Mouse (Mus musculus) kidney, postnatal 0 days (tissue): Measurements from ENCODE around the gene Enpp7. TPM values are rescaled to one million over a fixed set of nuclear protein-coding genes. Genes with fewer than 3 reads are reported as not detected.

ENCODE experiments used
- ATAC-seq: fragments of 200-750 bp; cut with Nextera tagmentation; replicated peaks from 2 replicates; pipeline ENCODE4 v1.8.0; 2017; ENCODE audit warnings: low read depth, moderate number of reproducible peaks, moderate TSS enrichment, moderate library complexity; ENCODE audit not compliant: low FRiP score
- DNase-seq: peaks from one replicate; pipeline ENCODE4 v3.0.0-alpha.2; 2016; ENCODE audit warnings: low spot score
- H3K27ac ChIP-seq: fragments of 300-500 bp; sonication (generic); 2 replicates; pipeline ENCODE4 v1.5.1; 2014; ENCODE audit warnings: mild to moderate bottlenecking
- H3K27me3 ChIP-seq: fragments of 300-500 bp; sonication (generic); 2 replicates; pipeline ENCODE4 v1.6.1; 2014; ENCODE audit warnings: low read length, mixed read lengths; ENCODE audit not compliant: insufficient read depth
- H3K36me3 ChIP-seq: fragments of 300-500 bp; sonication (generic); 2 replicates; pipeline ENCODE4 v1.6.1; 2014; ENCODE audit warnings: low read length, mixed read lengths; ENCODE audit not compliant: insufficient read depth
- H3K4me1 ChIP-seq: fragments of 300-500 bp; sonication (generic); replicated peaks from 2 replicates; pipeline ENCODE4 v1.6.1; 2014; ENCODE audit warnings: antibody characterized with exemption, low read length, mixed read lengths; ENCODE audit not compliant: insufficient read depth
- H3K4me2 ChIP-seq: fragments of 300-500 bp; sonication (generic); 2 replicates; pipeline ENCODE4 v1.6.1; 2014; ENCODE audit warnings: mild to moderate bottlenecking, low read length, moderate library complexity, mixed read lengths
- H3K4me3 ChIP-seq: fragments of 300-500 bp; sonication (generic); replicated peaks from 2 replicates; pipeline ENCODE4 v1.5.1; 2014; ENCODE audit warnings: low read depth, low read length
- H3K9ac ChIP-seq: fragments of 300-500 bp; sonication (generic); 2 replicates; pipeline ENCODE4 v1.6.1; 2014; ENCODE audit warnings: low read depth, low read length
- H3K9me3 ChIP-seq: fragments of 300-500 bp; sonication (generic); replicated peaks from 2 replicates; pipeline ENCODE4 v1.6.1; 2016; ENCODE audit warnings: low read length, inconsistent platforms, mixed read lengths
- CTCF ChIP-seq: IDR thresholded peaks from 2 replicates; pipeline ENCODE4 v1.5.1; 2016; ENCODE audit warnings: antibody characterized with exemption, low read depth, mild to moderate bottlenecking, moderate library complexity
- WGBS: fragments of 180-500 bp; shearing (Covaris S2); extraction: QIAGEN DNeasy Blood & Tissue Kit; methylation state at CpG from one replicate; pipeline ENCODE4 v1.1.7; 2014; 5-methylcytosine and 5-hydroxymethylcytosine counted together
- polyA plus RNA-seq: library from polyadenylated mRNA; unstranded; fragments of >200 nt; fragmentation: Nextera tagmentation; extraction: Ambion mirVana; gene quantifications from 2 replicates; pipeline ENCODE4 v1.2.1, GENCODE M21; 2015

Enpp7 gene
- polyA plus RNA-seq, 1 experiment from 2014 or later = not detected

DNA sequence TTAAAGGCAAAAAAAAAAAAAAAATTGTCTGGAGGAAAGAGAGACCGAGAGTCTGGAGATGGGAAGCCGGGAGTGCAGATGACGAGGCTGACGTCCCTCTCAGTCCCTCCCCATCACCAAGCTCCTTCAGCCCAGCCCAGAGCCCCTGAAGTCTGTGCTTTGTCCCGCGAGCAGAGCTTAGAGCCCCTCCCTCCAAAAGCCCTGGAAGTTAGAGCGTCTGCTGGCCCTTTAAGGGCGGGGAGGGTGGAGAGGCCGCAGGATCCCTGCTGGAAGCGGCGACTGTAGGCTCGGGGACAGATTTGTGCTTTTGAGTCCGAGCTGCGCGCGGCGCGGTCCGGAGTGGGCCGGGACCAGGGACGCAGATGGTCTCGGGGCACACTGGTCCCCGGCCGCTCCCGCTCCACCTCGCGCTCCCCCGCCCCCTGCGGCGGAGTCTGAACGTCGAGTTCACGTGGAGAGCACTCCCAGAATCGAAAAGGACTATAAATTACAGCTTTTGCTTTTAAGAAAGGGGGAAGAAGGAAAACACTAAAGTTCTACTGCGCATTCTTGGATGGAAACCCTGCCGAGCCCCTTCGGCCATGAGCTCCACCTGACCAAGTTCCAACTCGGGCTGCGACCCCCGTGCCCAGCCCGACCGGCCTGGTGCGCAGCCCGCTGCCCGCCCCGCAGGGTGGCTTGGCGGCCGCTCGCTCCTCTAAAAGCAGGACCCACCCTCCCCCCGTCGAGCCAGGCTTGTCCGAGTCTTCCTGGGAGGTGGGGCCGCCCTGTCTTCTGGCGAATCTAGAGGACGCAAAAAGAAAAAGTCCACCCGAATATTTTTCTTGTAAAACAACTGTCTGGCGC is 49.2 kb downstream of the Enpp7 start:
- H3K9ac ChIP-seq = peak overlapping the region; percentile 54; the same call in 1 of the 2 replicates
- peak overlapping the region; percentile 93 for H3K4me2 ChIP-seq
- H3K36me3 ChIP-seq = 0 out of 2 replicates have a peak, but pooled peaks cover 4% of the 10 kb centered on the region
- no peak for TF ChIP-seq CTCF
- no peaks in the 10 kb centered on the region for H3K9me3 ChIP-seq
- H3K27ac ChIP-seq = no peak overlapping the region
- DNase-seq (no peak), ATAC-seq (no peak)
- H3K4me3 ChIP-seq = peak overlapping the region; percentile 50
- H3K4me1 ChIP-seq = peaks cover 35% of the 10 kb centered on the region
- peaks cover 28% of the 10 kb centered on the region for H3K27me3 ChIP-seq
- WGBS = 3% methylated on average over 57 of the region's 57 CpGs

DNA sequence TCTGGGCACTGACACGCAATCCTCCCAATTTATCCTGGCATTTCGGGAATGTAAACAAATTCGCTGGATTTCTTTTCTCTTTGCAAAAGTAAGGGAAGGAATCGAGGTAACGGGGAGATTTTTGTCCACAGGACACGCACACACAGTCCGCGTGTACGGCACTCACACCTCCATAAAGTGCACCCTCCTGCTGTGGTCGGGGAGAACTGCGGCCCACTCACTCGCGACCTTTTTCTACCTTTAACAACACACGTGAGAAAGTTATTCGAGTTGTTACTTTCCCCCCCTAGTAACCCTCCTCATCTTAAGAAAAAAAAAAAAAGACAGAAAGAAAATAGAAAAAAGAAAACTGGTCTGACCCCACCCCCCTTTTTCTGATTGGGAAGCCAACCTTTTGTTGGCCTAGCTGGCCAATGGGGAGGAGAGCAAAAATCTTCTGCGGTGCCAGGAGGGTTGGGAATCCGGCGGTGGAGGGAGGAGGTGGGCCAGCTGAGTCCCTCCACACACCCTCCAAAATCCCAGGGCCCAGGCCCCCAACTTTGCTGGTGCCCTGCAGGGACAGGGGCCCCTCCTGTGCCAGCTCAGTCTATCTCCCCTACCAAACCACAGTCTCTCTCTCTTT is 49.9 kb downstream of the Enpp7 start:
- peak overlapping the region; percentile 93 for H3K4me2 ChIP-seq
- H3K27ac ChIP-seq = no peak overlapping the region
- H3K27me3 ChIP-seq = peaks cover 36% of the 10 kb centered on the region
- H3K9me3 ChIP-seq = no peaks in the 10 kb centered on the region
- no peak overlapping the region for H3K9ac ChIP-seq
- WGBS = 32% methylated on average over 18 of the region's 18 CpGs
- peaks cover 42% of the 10 kb centered on the region for H3K4me1 ChIP-seq
- H3K36me3 ChIP-seq = 0 out of 2 replicates have a peak, but pooled peaks cover 4% of the 10 kb centered on the region
- H3K4me3 ChIP-seq = peak overlapping the region; percentile 50
- no peak; the same call in 1 of the 2 replicates for TF ChIP-seq CTCF
- no peak for ATAC-seq
- DNase-seq = no peak

DNA sequence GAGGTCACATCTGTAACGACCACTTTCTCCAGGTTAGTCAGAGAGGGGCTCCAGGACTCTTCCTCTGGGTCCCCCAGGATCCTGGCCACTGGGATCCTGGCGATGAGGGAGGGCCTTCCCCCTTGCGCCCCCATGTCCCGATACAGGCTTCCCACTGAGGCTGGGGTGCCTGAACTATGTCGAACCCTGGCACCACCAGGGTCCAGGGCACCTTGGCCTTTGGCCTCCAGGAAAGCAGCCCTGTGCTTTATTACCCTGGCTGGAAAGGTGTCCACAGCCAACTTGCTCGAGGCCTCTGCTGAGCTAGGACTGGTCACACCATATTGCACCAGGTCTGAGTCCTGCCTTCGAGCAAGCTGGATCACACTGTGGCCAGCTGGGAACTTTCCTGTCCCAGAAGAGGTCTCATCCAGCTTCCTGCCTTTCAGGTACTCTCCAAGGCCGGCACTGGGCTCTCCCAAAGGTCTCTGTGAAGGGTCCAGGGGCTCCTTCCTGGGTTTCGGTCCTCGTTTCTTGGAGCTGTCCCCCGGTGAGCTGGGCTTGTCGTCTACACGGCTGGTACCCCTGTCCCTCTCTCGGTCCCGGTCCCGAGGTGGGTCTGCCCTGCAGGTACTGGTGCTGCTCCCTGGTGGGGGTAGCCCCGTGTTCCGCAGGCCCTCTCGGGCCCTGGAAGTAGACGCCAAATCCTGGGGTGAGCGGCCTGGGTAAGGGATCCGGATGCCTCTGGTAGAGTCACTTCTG is 50.9 kb downstream of the Enpp7 start:
- TF ChIP-seq CTCF = no peak
- no peak for ATAC-seq
- Histone ChIP-seq H3K27me3 (peaks cover 44% of the 10 kb centered on the region), H3K36me3 (0 out of 2 replicates have a peak, but pooled peaks cover 4% of the 10 kb centered on the region), H3K4me3 (no peak overlapping the region), H3K9ac (no peak overlapping the region), H3K9me3 (no peaks in the 10 kb centered on the region), H3K4me2 (no peak overlapping the region), H3K4me1 (peaks cover 44% of the 10 kb centered on the region), H3K27ac (no peak overlapping the region)
- WGBS = 78% methylated on average over 22 of the region's 22 CpGs
- DNase-seq = no peak

DNA sequence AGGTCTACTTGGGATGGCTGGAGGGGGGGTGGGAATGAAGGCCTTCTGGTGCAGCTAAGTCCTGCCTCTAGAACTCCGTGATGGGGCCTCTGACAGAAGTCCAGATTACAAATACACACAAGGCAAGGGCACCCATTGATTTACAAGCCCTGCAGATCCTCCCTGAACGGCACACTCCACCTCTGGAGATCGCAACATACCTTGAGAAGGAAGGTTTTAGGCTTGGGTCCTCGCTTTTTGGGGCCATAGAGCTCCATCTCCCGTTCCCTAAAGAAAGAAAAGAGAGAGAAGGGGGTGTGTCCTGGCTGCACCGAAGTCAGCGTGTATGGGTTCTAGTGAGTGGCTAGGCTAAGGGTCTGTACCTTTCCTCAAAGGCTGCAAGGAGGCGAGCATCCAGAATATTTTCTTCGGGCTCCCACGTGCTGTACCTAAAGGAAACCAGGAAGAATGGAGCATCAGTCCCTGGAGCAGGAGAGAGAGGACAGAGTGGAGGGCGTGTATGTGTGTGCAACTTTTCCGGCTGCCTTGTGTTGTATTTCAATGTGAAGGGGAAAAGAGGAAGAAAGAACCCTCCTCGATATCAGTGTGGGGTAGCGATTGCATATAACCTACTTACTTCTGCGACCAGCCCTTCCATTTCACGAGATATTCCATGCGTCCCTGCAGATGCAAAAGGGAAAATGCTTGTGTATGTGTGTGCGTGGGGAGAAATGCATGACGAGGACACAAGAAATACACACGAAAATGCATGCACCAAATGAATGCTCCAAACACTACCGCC is 51.9 kb downstream of the Enpp7 start:
- Histone ChIP-seq H3K4me1 (peaks cover 49% of the 10 kb centered on the region), H3K27me3 (peaks cover 51% of the 10 kb centered on the region), H3K9me3 (no peaks in the 10 kb centered on the region), H3K4me3 (peak overlapping the region; percentile 71), H3K27ac (no peak overlapping the region), H3K9ac (peak overlapping the region; percentile 84), H3K4me2 (peak overlapping the region; percentile 93), H3K36me3 (0 out of 2 replicates have a peak, but pooled peaks cover 4% of the 10 kb centered on the region)
- TF ChIP-seq CTCF = no peak
- 16% methylated on average over 21 of the region's 21 CpGs for WGBS
- no peak for ATAC-seq
- DNase-seq = no peak

DNA sequence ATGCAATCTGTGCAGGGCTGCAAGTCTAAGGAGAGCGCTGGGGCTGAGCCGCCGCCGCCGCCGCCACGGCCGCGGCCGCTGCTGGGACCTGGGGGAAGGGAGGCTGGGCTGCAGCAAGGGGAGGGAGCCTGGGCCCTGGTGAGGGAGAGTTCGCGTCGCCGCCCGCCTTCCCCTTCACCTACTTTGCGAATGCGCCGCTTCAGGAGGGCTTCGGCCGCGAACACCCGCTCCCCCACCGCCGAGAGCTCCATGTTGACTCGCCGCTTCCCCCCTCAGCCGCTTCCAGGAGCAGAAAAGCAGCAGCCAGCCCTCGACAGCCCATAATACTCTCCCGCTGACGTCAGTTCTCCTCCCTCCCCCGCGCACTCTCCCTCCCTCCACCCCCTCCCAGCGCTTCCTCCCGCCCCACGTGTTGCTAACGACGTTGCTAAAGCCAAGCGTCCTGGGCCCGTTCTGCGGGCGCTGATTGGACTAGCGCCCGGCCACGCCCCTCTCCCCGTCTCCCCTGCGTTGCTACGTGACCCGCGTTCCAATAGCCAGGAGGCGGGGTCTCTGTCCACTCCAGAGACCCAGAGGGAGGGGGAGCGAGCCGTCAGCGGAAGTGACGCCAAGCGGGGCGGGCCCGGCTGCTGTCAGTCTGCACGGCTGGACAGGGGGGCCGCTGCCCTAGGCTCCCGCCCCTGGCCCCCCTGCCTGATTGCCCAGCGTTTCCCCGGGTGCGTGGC is 52.8 kb downstream of the Enpp7 start, which contains the start of gene Cbx8:
Cbx8 (minus strand) TSS at position 370 of the 725 bp plus-strand sequence.
- DNase-seq (peak; percentile 100), ATAC-seq (peak; percentile 91)
- peak within 1 kb of the TSS; percentile 84 for H3K27ac ChIP-seq
- H3K4me2 ChIP-seq = peak within 1 kb of the TSS; percentile 99
- H3K4me1 ChIP-seq = peaks cover 50% of the 10 kb centered on the region
- H3K9ac ChIP-seq = peak within 1 kb of the TSS; percentile 84
- H3K36me3 ChIP-seq = 0 out of 2 replicates have a peak, but pooled peaks cover 4% of the 10 kb centered on the region
- peaks cover 55% of the 10 kb centered on the region for H3K27me3 ChIP-seq
- peak within 1 kb of the TSS; percentile 71 for H3K4me3 ChIP-seq
- WGBS = under 1% methylated on average over 63 of the region's 63 CpGs
- no peak for TF ChIP-seq CTCF
- no peaks in the 10 kb centered on the region for H3K9me3 ChIP-seq
